Mouse (Mus musculus): ENCODE results near the gene Acd.

The Acd gene

GRCm38 (mm10) chr8:105648929-105649328, 52.0 kb downstream of the Acd start:
- in situ Hi-C loops (cut with MboI, MseI) = no loop called here

All from T-helper 1 cell (primary cell).